Mouse (Mus musculus) MEL (cell line): ENCODE measurements around the gene Mvb12a. TPM values are rescaled to one million over a fixed set of nuclear protein-coding genes. Genes with fewer than 3 reads are reported as not detected.
A peak's percentile ranks its signal among the peaks of the same experiment; 100 is the strongest.

Experiments
- DNase-seq: peaks from one replicate; pipeline ENCODE4 v3.0.0; 2011; ENCODE audit warnings: low read depth, low spot score
- H3K27ac ChIP-seq: 2 replicates; pipeline ENCODE4 v1.5.1; 2012; ENCODE audit warnings: low read depth, mild to moderate bottlenecking, control low read depth, low read length, moderate library complexity; ENCODE audit not compliant: control insufficient read depth
- H3K27me3 ChIP-seq, 2 experiments: fragments of 150-350 bp in 1 of 2; sonication (generic) in 1 of 2; 2 replicates each; pipeline ENCODE4 v1.6.1; 2012; ENCODE audit warnings: low read length in 2 of 2, mild to moderate bottlenecking in 2 of 2, improper control_type of control experiment in 1 of 2, moderate library complexity in 1 of 2; ENCODE audit not compliant: insufficient read depth in 2 of 2, control insufficient read depth in 1 of 2
- H3K36me3 ChIP-seq, 2 experiments: 2 replicates each; pipeline ENCODE4 v1.6.1; 2012 to 2014; ENCODE audit warnings: low read length in 2 of 2, improper control_type of control experiment in 1 of 2, inconsistent platforms in 1 of 2, mild to moderate bottlenecking in 1 of 2; ENCODE audit not compliant: insufficient read depth in 2 of 2, control insufficient read depth in 1 of 2
- H3K4me1 ChIP-seq, 2 experiments: fragments of 150-350 bp in 1 of 2; sonication (generic) in 1 of 2; 2 replicates each; pipeline ENCODE4 v1.6.1; 2012; ENCODE audit warnings: low read length in 2 of 2, improper control_type of control experiment in 1 of 2, mild to moderate bottlenecking in 1 of 2; ENCODE audit not compliant: insufficient read depth in 2 of 2, control insufficient read depth in 1 of 2
- H3K4me3 ChIP-seq, 2 experiments: fragments of 150-350 bp in 1 of 2; sonication (generic) in 1 of 2; 2 replicates each; pipeline ENCODE4 v1.5.1; 2012; ENCODE audit warnings: low read depth in 2 of 2, low read length in 2 of 2, mild to moderate bottlenecking in 2 of 2, moderate library complexity in 2 of 2, control low read depth in 1 of 2, improper control_type of control experiment in 1 of 2; ENCODE audit not compliant: control insufficient read depth in 1 of 2, insufficient read depth in 1 of 2
- H3K79me2 ChIP-seq: 2 replicates; pipeline ENCODE4 v1.6.1; 2012; ENCODE audit warnings: mild to moderate bottlenecking, low read length, moderate library complexity; ENCODE audit not compliant: control insufficient read depth, poor library complexity, insufficient read depth
- H3K9ac ChIP-seq: 2 replicates; pipeline ENCODE4 v1.6.1; 2012; ENCODE audit warnings: low read depth, mild to moderate bottlenecking, control low read depth, low read length, moderate library complexity; ENCODE audit not compliant: control insufficient read depth, poor library complexity, severe bottlenecking
- H3K9me3 ChIP-seq: fragments of 150-350 bp; sonication (generic); replicated peaks from 2 replicates; pipeline ENCODE4 v1.6.1; 2012; ENCODE audit warnings: mild to moderate bottlenecking, low read length, improper control_type of control experiment, moderate library complexity; ENCODE audit not compliant: insufficient read depth
- BHLHE40 ChIP-seq: IDR thresholded peaks from 2 replicates; pipeline ENCODE4 v1.6.1; 2012; ENCODE audit warnings: low read depth, mild to moderate bottlenecking, inconsistent platforms, low read length, improper control_type of control experiment, borderline replicate concordance
- ELF1 ChIP-seq: IDR thresholded peaks from 2 replicates; pipeline ENCODE4 v1.6.1; 2014; ENCODE audit warnings: low read depth, mild to moderate bottlenecking, inconsistent platforms, low read length, improper control_type of control experiment, moderate library complexity
- EP300 ChIP-seq, 2 experiments: IDR thresholded peaks; 2 replicates each; pipeline ENCODE4 v1.6.1; 2011; ENCODE audit warnings: improper control_type of control experiment in 2 of 2, low read length in 2 of 2, low read depth in 1 of 2, mild to moderate bottlenecking in 1 of 2
- ETS1 ChIP-seq: IDR thresholded peaks from 2 replicates; pipeline ENCODE4 v1.6.1; 2012; ENCODE audit warnings: low read depth, mild to moderate bottlenecking, inconsistent platforms, low read length, improper control_type of control experiment, moderate library complexity
- GABPA ChIP-seq: IDR thresholded peaks from 2 replicates; pipeline ENCODE4 v1.6.1; 2012; ENCODE audit warnings: low read depth, mild to moderate bottlenecking, inconsistent platforms, low read length, improper control_type of control experiment, moderate library complexity
- GATA1 ChIP-seq: IDR thresholded peaks from 2 replicates; pipeline ENCODE4 v1.6.1; 2011; ENCODE audit warnings: low read depth, low read length, improper control_type of control experiment
- HCFC1 ChIP-seq: IDR thresholded peaks from 2 replicates; pipeline ENCODE4 v1.6.1; 2012; ENCODE audit warnings: low read depth, mild to moderate bottlenecking, inconsistent platforms, low read length, improper control_type of control experiment, moderate library complexity
- KAT2A ChIP-seq: conservative IDR thresholded peaks from 2 replicates; pipeline ENCODE4 v1.6.1; 2012; ENCODE audit warnings: low read depth, low read length, improper control_type of control experiment, inconsistent platforms
- MAFK ChIP-seq: IDR thresholded peaks from 2 replicates; pipeline ENCODE4 v1.6.1; 2011; ENCODE audit warnings: low read depth, mild to moderate bottlenecking, low read length, improper control_type of control experiment, borderline replicate concordance
- MEF2A ChIP-seq: IDR thresholded peaks from 2 replicates; pipeline ENCODE4 v1.6.1; 2014; ENCODE audit warnings: low read depth, mild to moderate bottlenecking, inconsistent platforms, low read length, improper control_type of control experiment; ENCODE audit not compliant: poor library complexity, insufficient replicate concordance, severe bottlenecking; ENCODE audit errors: extremely low read depth
- MYB ChIP-seq: IDR thresholded peaks from 2 replicates; pipeline ENCODE4 v1.6.1; 2011; ENCODE audit warnings: mild to moderate bottlenecking, low read depth, low read length, improper control_type of control experiment
- MYC ChIP-seq: IDR thresholded peaks from 2 replicates; pipeline ENCODE4 v1.6.1; 2011; ENCODE audit warnings: low read depth, mild to moderate bottlenecking, low read length, improper control_type of control experiment, moderate library complexity
- NELFE ChIP-seq: IDR thresholded peaks from 2 replicates; pipeline ENCODE4 v1.6.1; 2011; ENCODE audit warnings: low read depth, low read length, improper control_type of control experiment
- POLR2AphosphoS5 ChIP-seq: IDR thresholded peaks from 2 replicates; pipeline ENCODE4 v1.6.1; 2012; ENCODE audit warnings: low read depth, borderline replicate concordance, mild to moderate bottlenecking, inconsistent platforms, low read length, moderate library complexity, mixed read lengths
- SIN3A ChIP-seq: IDR thresholded peaks from 2 replicates; pipeline ENCODE4 v1.6.1; 2012; ENCODE audit warnings: low read length, improper control_type of control experiment, inconsistent platforms
- SMC3 ChIP-seq: IDR thresholded peaks from 2 replicates; pipeline ENCODE4 v1.6.1; 2011; ENCODE audit warnings: low read depth, low read length, improper control_type of control experiment
- TCF12 ChIP-seq: IDR thresholded peaks from 2 replicates; pipeline ENCODE4 v1.6.1; 2014; ENCODE audit warnings: low read depth, mild to moderate bottlenecking, inconsistent platforms, low read length, improper control_type of control experiment, moderate library complexity
- USF1 ChIP-seq: IDR thresholded peaks from 2 replicates; pipeline ENCODE4 v1.6.1; 2014; ENCODE audit warnings: low read depth, mild to moderate bottlenecking, inconsistent platforms, low read length, improper control_type of control experiment, moderate library complexity
- USF2 ChIP-seq, 2 experiments: IDR thresholded peaks; 2 replicates each; pipeline ENCODE4 v1.6.1; 2011 to 2012; ENCODE audit warnings: improper control_type of control experiment in 2 of 2, low read length in 2 of 2, borderline replicate concordance in 1 of 2, inconsistent platforms in 1 of 2, low read depth in 1 of 2, mild to moderate bottlenecking in 1 of 2; ENCODE audit not compliant: insufficient read depth in 1 of 2
- ZC3H11A ChIP-seq: IDR thresholded peaks from 2 replicates; pipeline ENCODE4 v1.6.1; 2012; ENCODE audit warnings: low read depth, mild to moderate bottlenecking, inconsistent platforms, low read length, improper control_type of control experiment
- ZKSCAN1 ChIP-seq: IDR thresholded peaks from 2 replicates; pipeline ENCODE4 v1.6.1; 2012; ENCODE audit warnings: low read depth, mild to moderate bottlenecking, inconsistent platforms, low read length, improper control_type of control experiment, moderate library complexity
- ZMIZ1 ChIP-seq: IDR thresholded peaks from 2 replicates; pipeline ENCODE4 v1.6.1; 2012; ENCODE audit warnings: low read depth, mild to moderate bottlenecking, inconsistent platforms, low read length, improper control_type of control experiment, moderate library complexity
- ZNF384 ChIP-seq: IDR thresholded peaks from 2 replicates; pipeline ENCODE4 v1.6.1; 2012; ENCODE audit warnings: low read depth, mild to moderate bottlenecking, inconsistent platforms, low read length, improper control_type of control experiment
- polyA plus RNA-seq, 2 experiments: library from polyadenylated mRNA; stranded (reverse) in 1 of 2; unstranded in 1 of 2; fragments of >175 nt in 1 of 2; fragments of >200 nt in 1 of 2; gene quantifications; 2 replicates each; pipeline versions ENCODE4 v1.2.1 to v1.2.4; 2012; ENCODE audit warnings: low replicate concordance in 2 of 2, low read depth in 1 of 2; ENCODE audit not compliant: insufficient read length in 2 of 2, insufficient read depth in 1 of 2, missing spikeins in 1 of 2
- total RNA-seq: library from RNA; depleted of rRNA; stranded (reverse); fragments of 300-350 nt; gene quantifications from 2 replicates; pipeline ENCODE4 v1.2.3, GENCODE M21; 2012

Gene Mvb12a
- total and polyA plus RNA-seq, 3 experiments = 46.5 to 67.3 TPM; not detected in 1

DNA sequence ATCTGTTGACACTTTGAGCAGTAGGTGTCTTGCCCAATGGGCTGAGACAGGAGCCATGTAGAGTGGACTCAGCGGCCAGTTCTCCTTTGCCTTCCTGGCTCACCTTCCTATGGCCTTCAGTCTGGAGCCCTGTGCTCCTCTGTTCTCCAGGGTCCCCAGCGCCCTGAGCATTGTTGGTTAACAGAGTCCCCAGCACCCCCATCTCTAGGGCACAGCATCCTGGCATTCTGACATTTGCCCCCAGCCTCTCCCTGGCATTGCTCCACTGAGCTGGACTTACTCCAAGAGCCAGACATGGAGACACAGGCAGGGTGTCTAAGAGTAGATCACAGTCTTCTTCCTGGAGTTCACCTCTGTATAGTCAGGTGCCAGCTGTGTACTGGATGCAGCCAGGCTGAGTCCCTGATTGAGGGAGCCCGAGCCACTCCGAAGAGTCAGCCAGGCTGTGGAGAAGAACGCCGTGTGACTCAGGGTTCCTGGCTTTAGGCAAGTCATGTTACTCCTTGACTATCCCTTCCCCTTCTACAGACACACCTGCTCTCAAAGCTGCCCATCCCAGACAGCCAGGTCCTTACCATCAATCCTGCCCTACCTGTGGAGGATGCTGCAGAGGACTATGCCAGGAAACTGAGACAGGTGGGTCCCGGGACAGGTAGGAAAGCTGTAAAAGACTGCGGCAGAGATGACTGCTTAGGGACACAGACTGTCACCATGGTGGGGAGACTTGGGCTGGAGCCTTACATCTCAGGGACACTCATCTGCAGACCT is 51.0 kb downstream of the Mvb12a start:
- H3K27me3 ChIP-seq = no peaks in the 10 kb centered on the region
- H3K27ac ChIP-seq = no peak overlapping the region
- peaks cover 21% of the 10 kb centered on the region for H3K79me2 ChIP-seq
- peak overlapping the region in 1 of 2 experiments; percentile 79; a peak in 2 of 4 replicates for H3K4me3 ChIP-seq
- H3K9ac ChIP-seq = peak overlapping the region; percentile 89; the same call in 1 of the 2 replicates
- H3K4me1 ChIP-seq = peaks cover 9 to 28% of the 10 kb centered on the region in 2 experiments
- no peak for DNase-seq
- H3K9me3 ChIP-seq = no peaks in the 10 kb centered on the region
- TF ChIP-seq MYB (no peak), ZKSCAN1 (no peak), EP300 (IDR thresholded peaks at IDR 0.05; ENCODE audit: low read depth in 1 of 2, low read length in 2 of 2) (no peak), HCFC1 (no peak), SMC3 (no peak), USF1 (no peak), SIN3A (no peak), GABPA (no peak), POLR2AphosphoS5 (no peak)
- H3K36me3 ChIP-seq = peaks cover 0 to 12% of the 10 kb centered on the region in 2 experiments; a peak in 3 of 4 replicates

DNA sequence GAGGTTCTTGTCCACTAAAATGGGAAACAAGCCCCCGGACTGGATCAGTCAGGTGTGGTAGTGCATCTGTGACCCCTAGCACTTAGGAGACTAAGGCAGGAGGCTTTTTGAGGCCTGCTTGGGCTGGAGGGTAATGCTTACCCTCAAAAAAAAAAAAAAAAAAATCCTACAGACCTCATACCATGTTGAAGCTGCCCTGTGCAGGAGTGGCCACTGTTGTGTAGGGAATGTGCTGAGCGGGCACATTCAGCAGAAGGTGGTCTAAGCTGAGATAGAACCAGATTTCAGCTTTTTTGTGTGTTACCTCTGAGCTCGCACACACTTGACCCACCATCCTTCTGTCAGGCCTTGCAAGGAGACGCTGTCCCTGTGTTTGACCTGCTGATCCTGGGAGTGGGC is 51.6 kb downstream of the Mvb12a start:
- no peaks in the 10 kb centered on the region for H3K27me3 ChIP-seq
- H3K9ac ChIP-seq = no peak overlapping the region
- DNase-seq = no peak
- H3K4me3 ChIP-seq = no peak overlapping the region
- peaks cover 0 to 12% of the 10 kb centered on the region in 2 experiments; a peak in 3 of 4 replicates for H3K36me3 ChIP-seq
- peaks cover 21% of the 10 kb centered on the region for H3K79me2 ChIP-seq
- no peaks in the 10 kb centered on the region for H3K9me3 ChIP-seq
- H3K4me1 ChIP-seq = peaks cover 9 to 28% of the 10 kb centered on the region in 2 experiments
- TF ChIP-seq GATA1 (no peak), ZMIZ1 (no peak), ZNF384 (peak; percentile 57; the same call in 1 of the 2 replicates), MAFK (0 out of 2 replicates have a peak, but pooled peaks have one; percentile 43)
- no peak overlapping the region for H3K27ac ChIP-seq

DNA sequence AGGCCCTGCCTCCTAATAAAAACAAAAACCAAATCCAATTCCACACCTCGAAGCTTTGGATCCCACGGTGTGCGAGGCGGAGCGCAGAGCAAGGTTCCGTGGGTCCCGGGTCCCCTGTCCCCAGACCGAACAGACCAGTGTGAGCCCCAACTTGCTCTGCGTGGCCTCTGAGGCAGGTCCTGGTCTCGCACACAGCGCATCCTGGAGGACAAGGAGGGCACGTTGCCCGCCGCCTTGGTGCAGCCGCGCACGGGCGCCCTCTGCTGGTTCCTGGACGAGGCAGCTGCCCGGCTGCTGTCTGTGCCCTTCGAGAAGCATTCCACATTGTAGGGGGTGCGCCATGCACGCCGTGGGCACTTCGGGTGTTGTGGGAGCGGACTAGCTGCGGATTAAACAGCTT is 53.1 kb downstream of the Mvb12a start:
- peak; percentile 85 for DNase-seq
- Histone ChIP-seq H3K4me3 (no peak overlapping the region), H3K9ac (no peak overlapping the region), H3K27ac (no peak overlapping the region), H3K36me3 (peaks cover 0 to 12% of the 10 kb centered on the region in 2 experiments; a peak in 3 of 4 replicates), H3K27me3 (no peaks in the 10 kb centered on the region), H3K9me3 (no peaks in the 10 kb centered on the region), H3K4me1 (peaks cover 9 to 27% of the 10 kb centered on the region in 2 experiments), H3K79me2 (peaks cover 21% of the 10 kb centered on the region)
- TF ChIP-seq SMC3 (peak; percentile 75), USF1 (no peak), ZC3H11A (peak; percentile 40; the same call in 1 of the 2 replicates), MYC (no peak), SIN3A (0 out of 2 replicates have a peak, but pooled peaks have one; percentile 24), BHLHE40 (no peak), MEF2A (no peak), NELFE (no peak), ETS1 (no peak), MAFK (no peak), KAT2A (no peak), TCF12 (no peak), ZNF384 (no peak), USF2 (IDR thresholded peaks at IDR 0.05; ENCODE audit: borderline replicate concordance in 1 of 2, insufficient read depth in 1 of 2, low read depth in 1 of 2, low read length in 2 of 2) (no peak), ELF1 (no peak)
